Mouse (Mus musculus) MN1 (cell line): ENCODE data around the gene Nol3.

Experiments used
- DNase-seq: peaks from one replicate; pipeline ENCODE4 v3.0.0-alpha.2; 2016; ENCODE audit warnings: low spot score

The Nol3 gene

GRCm38 (mm10) chr8:105263244-105263912, 12.6 kb upstream of the Nol3 start:
- no peak for DNase-seq

- DNase-seq, result peak; percentile 72
Observed at GRCm38 (mm10) chr8:105264024-105264982, 11.6 kb upstream of the Nol3 start, which contains the start of the genes Tradd and Fbxl8. TSS of gene Tradd (minus strand) at chr8:105264609. TSS of gene Fbxl8 (plus strand) at chr8:105264648.

GRCm38 (mm10) chr8:105265128-105265527, 10.8 kb upstream of the Nol3 start:
- DNase-seq, result peak; percentile 50

- DNase-seq, result no peak
Observed at GRCm38 (mm10) chr8:105266775-105267174, 9.2 kb upstream of the Nol3 start.

- DNase-seq, result no peak
Observed at GRCm38 (mm10) chr8:105268342-105269074, 7.4 kb upstream of the Nol3 start.

GRCm38 (mm10) chr8:105269075-105269458, 6.9 kb upstream of the Nol3 start:
- no peak for DNase-seq

GRCm38 (mm10) chr8:105269461-105269947, 6.4 kb upstream of the Nol3 start, which contains the start of gene Hsf4:
TSS of gene Hsf4 (plus strand) at chr8:105269801.
- no peak for DNase-seq

- no peak for DNase-seq
Observed at GRCm38 (mm10) chr8:105270101-105270915, 5.6 kb upstream of the Nol3 start.

- no peak for DNase-seq
Observed at GRCm38 (mm10) chr8:105270916-105271186, 5.1 kb upstream of the Nol3 start.

- DNase-seq, result peak; percentile 36
Observed at GRCm38 (mm10) chr8:105275387-105275786, 553 bp upstream of the Nol3 start.

- peak; percentile 86 for DNase-seq
Observed at GRCm38 (mm10) chr8:105276292-105277120, 566 bp downstream of the Nol3 start.

- DNase-seq, result no peak
Observed at GRCm38 (mm10) chr8:105278911-105279334, 3.0 kb downstream of the Nol3 start.

GRCm38 (mm10) chr8:105280567-105280966, 4.6 kb downstream of the Nol3 start:
- no peak for DNase-seq

- no peak for DNase-seq
Observed at GRCm38 (mm10) chr8:105281821-105282220, 5.9 kb downstream of the Nol3 start.

- no peak for DNase-seq
Observed at GRCm38 (mm10) chr8:105282239-105282638, 6.3 kb downstream of the Nol3 start.

GRCm38 (mm10) chr8:105283074-105283473, 7.1 kb downstream of the Nol3 start:
- DNase-seq, result no peak

GRCm38 (mm10) chr8:105285514-105285913, 9.6 kb downstream of the Nol3 start:
- DNase-seq, result no peak

GRCm38 (mm10) chr8:105286907-105287306, 11.0 kb downstream of the Nol3 start:
- no peak for DNase-seq

- peak; percentile 36 for DNase-seq
Observed at GRCm38 (mm10) chr8:105288231-105288630, 12.3 kb downstream of the Nol3 start.

GRCm38 (mm10) chr8:105288958-105289732, 13.2 kb downstream of the Nol3 start:
- peak; percentile 97 for DNase-seq
